Mouse (Mus musculus): Measurements from ENCODE around the gene Hist1h2bk.

GRCm38 (mm10) chr13:22049041-22049440, 13.4 kb downstream of the Hist1h2bk start:
- TF ChIP-seq CTCF (IDR thresholded peaks at IDR 0.05; ENCODE audit: low read depth), result no peak
- no peak for TF ChIP-seq EP300 (IDR thresholded peaks at IDR 0.05; ENCODE audit: low read depth)
